Mouse (Mus musculus) lung, embryonic 16.5 days (tissue): ENCODE data around the gene Serpine1. TPM values are rescaled to one million over a fixed set of nuclear protein-coding genes. Genes with fewer than 3 reads are reported as not detected.
A peak's percentile ranks its signal among the peaks of the same experiment; 100 is the strongest.

Experiments
- ATAC-seq: fragments of 200-750 bp; cut with Nextera tagmentation; 2 replicates; pipeline ENCODE4 v1.8.0; 2017; ENCODE audit warnings: low read depth, mild to moderate bottlenecking, moderate library complexity
- H3K27ac ChIP-seq: fragments of 300-500 bp; sonication (generic); 2 replicates; pipeline ENCODE4 v1.5.1; 2014; ENCODE audit warnings: mild to moderate bottlenecking, control low read depth, low read length
- H3K27me3 ChIP-seq: fragments of 300-500 bp; sonication (generic); 2 replicates; pipeline ENCODE4 v1.6.1; 2014; ENCODE audit warnings: low read depth, low read length, mixed read lengths; ENCODE audit not compliant: control insufficient read depth, insufficient read depth
- H3K36me3 ChIP-seq: fragments of 300-500 bp; sonication (generic); 2 replicates; pipeline ENCODE4 v1.6.1; 2014; ENCODE audit warnings: low read length; ENCODE audit not compliant: control insufficient read depth, insufficient read depth
- H3K4me1 ChIP-seq: fragments of 300-500 bp; sonication (generic); replicated peaks from 2 replicates; pipeline ENCODE4 v1.6.1; 2014; ENCODE audit warnings: low read length, mixed read lengths; ENCODE audit not compliant: control insufficient read depth, insufficient read depth
- H3K4me2 ChIP-seq: fragments of 300-500 bp; sonication (generic); 2 replicates; pipeline ENCODE4 v1.6.1; 2014; ENCODE audit warnings: low read depth, low read length, control low read depth
- H3K4me3 ChIP-seq: fragments of 300-500 bp; sonication (generic); 2 replicates; pipeline ENCODE4 v1.5.1; 2014; ENCODE audit warnings: mild to moderate bottlenecking, low read length, control low read depth
- H3K9ac ChIP-seq: fragments of 300-500 bp; sonication (generic); 2 replicates; pipeline ENCODE4 v1.6.1; 2014; ENCODE audit warnings: low read length, control low read depth
- H3K9me3 ChIP-seq: fragments of 300-500 bp; sonication (generic); 2 replicates; pipeline ENCODE4 v1.6.1; 2016; ENCODE audit warnings: low read length; ENCODE audit not compliant: control insufficient read depth
- WGBS: fragments of 180-500 bp; shearing (Covaris S2); extraction: QIAGEN DNeasy Blood & Tissue Kit; methylation state at CpG from one replicate; pipeline ENCODE4 v1.1.7; 2014; 5-methylcytosine and 5-hydroxymethylcytosine counted together
- polyA plus RNA-seq: library from polyadenylated mRNA; unstranded; fragments of >200 nt; fragmentation: Nextera tagmentation; extraction: Ambion mirVana; gene quantifications from 2 replicates; pipeline ENCODE4 v1.2.1, GENCODE M21; 2015

Gene Serpine1
- polyA plus RNA-seq, 1 experiment from 2014 or later, result 0.93 TPM

DNA sequence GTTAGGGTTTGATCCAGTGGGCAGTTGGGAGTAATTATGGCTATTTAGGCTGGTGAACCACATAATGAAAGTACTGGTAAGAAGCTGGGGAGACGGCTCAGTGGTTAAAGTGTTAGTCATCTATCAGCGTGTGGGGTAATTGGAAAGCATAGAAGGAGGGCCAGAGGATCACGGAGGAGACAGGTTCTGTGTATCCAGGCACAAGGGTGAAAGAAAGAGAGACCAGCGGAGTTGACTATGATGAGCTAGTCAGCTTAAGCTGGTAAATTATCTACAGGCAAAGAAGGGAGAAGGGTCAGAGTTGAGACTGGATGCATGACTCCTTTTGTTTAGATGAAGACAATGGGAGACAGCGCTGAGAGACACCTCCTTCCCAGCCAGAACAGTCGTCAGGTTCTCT is 20.9 kb downstream of the Serpine1 start:
- H3K4me2 ChIP-seq, result no peak overlapping the region
- no peaks in the 10 kb centered on the region for H3K27me3 ChIP-seq
- H3K9ac ChIP-seq, result no peak overlapping the region
- 52% methylated on average over 6 of the region's 6 CpGs for WGBS
- H3K9me3 ChIP-seq, result no peaks in the 10 kb centered on the region
- H3K27ac ChIP-seq, result no peak overlapping the region
- H3K4me3 ChIP-seq, result no peak overlapping the region
- no peaks in the 10 kb centered on the region for H3K36me3 ChIP-seq
- ATAC-seq, result no peak
- H3K4me1 ChIP-seq, result peaks cover 3% of the 10 kb centered on the region; the same call in 1 of the 2 replicates

DNA sequence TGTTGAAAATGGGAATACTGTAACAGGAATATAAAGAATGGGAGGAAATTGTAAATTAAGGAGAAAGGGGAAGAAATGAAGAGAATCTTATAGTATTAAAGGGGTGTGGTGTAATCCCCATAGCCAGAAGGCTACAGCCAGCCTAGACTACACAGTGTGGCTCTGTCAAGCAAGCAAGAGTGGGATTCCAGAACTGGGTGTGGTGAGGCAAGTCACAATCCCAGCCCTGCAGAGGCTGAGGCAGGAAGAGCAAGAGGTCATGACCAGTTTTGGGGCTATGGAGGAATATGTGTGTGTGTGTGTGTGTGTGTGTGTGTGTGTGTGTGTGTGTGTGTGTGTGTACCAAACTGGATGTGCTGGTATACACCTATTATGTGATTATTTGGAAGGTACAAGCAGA is 25.1 kb downstream of the Serpine1 start:
- H3K36me3 ChIP-seq, result peaks cover 6% of the 10 kb centered on the region
- H3K9ac ChIP-seq, result no peak overlapping the region
- H3K4me2 ChIP-seq, result no peak overlapping the region
- peaks cover 9% of the 10 kb centered on the region for H3K4me1 ChIP-seq
- H3K4me3 ChIP-seq, result no peak overlapping the region
- H3K27me3 ChIP-seq, result no peaks in the 10 kb centered on the region
- no peaks in the 10 kb centered on the region for H3K9me3 ChIP-seq
- H3K27ac ChIP-seq, result no peak overlapping the region
- ATAC-seq, result no peak

DNA sequence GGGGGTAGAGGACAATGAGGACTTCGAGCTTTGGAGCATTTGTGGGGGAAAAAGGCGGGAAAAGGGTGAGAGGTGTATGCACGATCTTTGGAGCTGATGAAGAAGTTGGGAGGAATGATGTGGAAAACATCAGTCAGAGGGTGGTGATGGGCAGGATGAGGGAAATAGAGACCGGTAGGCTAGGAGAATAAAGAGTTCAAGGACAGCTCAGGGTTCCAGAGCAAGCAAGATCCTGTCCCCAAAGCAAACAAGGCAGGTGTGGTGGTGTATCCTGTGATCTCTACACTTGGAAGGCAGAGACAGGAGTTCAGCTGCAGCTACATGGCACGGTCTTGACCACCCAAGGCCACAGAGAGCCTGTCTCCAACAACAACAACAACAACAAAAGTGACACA is 25.7 kb downstream of the Serpine1 start:
- H3K4me1 ChIP-seq, result peaks cover 9% of the 10 kb centered on the region
- H3K27me3 ChIP-seq, result no peaks in the 10 kb centered on the region
- peak overlapping the region; percentile 81 for H3K4me2 ChIP-seq
- ATAC-seq, result no peak
- peaks cover 13% of the 10 kb centered on the region for H3K36me3 ChIP-seq
- 20% methylated on average over 5 of the region's 5 CpGs for WGBS
- no peaks in the 10 kb centered on the region for H3K9me3 ChIP-seq
- H3K27ac ChIP-seq, result no peak overlapping the region
- no peak overlapping the region for H3K9ac ChIP-seq
- peak overlapping the region; percentile 86 for H3K4me3 ChIP-seq

DNA sequence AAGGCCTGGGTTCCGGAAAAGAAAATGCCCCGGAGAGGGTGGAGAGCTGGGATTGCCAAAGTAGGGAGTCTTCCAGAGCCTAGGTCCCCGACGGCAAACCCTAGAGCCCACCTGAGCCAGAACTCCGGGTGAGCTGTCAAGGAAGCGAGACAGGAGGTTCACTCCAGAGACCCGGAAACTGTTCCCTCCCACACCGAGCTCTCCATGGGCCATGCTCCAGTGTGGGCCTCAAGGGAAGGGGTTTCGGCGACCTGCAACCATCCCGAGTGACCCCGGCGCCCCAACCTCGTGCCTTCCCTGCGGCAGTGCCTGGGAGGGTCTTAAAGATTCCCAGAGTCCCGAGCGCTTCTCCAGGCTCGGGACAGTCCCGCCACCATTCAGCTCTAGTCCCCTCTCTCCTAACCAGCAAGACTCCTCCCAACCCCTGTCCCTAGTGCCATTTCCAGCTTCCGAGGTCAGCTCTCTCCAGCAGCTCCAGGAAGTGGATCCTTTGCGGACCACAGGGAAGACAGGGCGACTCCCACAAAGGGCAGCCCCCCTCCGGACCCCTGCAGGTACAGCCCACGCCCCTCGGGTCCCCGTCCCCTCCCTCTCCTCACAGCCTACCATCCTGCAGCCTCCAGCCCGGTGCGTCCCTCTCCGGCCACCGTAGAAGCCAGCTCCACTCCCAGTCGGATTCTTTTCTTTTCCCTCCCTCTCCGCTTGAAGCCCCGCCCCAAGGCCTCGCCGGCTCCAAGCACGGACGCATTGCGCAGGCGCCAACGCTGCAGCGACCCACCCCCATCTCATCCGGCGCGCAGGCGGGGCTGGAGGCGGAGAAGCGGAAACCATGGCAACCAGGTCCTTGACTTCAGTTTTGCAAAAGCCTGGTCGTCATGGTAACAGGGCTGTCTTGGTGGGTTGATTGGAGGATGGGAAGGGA is 26.4 kb downstream of the Serpine1 start, which contains the start of gene Ap1s1:
TSS of gene Ap1s1 (minus strand) at position 734 of the 922 bp plus-strand sequence.
- Histone ChIP-seq H3K27me3 (no peaks in the 10 kb centered on the region), H3K36me3 (peaks cover 15% of the 10 kb centered on the region), H3K9ac (peak within 1 kb of the TSS; percentile 86), H3K27ac (peak within 1 kb of the TSS; percentile 74), H3K4me1 (peaks cover 9% of the 10 kb centered on the region), H3K9me3 (no peaks in the 10 kb centered on the region), H3K4me3 (peak within 1 kb of the TSS; percentile 86), H3K4me2 (peak within 1 kb of the TSS; percentile 81)
- under 1% methylated on average over 48 of the region's 48 CpGs for WGBS
- peak; percentile 94 for ATAC-seq

DNA sequence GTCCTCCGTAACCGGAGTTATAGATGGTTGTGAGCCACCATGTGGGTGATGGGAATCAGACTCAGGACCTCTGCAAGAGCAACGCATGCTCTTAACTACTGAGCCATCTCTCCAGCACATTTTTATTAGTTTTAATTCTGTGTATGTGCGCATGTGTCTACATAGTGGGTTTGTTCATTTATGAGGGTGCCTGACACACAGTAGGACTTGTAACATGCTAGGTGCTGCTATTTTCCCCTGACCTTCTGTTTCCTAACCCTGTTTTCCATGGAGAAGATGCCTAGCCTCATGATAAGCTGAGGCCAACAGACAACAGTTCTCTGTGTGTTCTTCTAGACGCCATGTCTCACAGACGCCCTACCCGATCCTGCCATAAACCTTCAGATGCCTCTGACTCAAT is 28.1 kb downstream of the Serpine1 start:
- Histone ChIP-seq H3K36me3 (peaks cover 24% of the 10 kb centered on the region), H3K4me1 (peaks cover 9% of the 10 kb centered on the region), H3K4me2 (no peak overlapping the region), H3K4me3 (no peak overlapping the region), H3K9me3 (no peaks in the 10 kb centered on the region), H3K27ac (no peak overlapping the region), H3K9ac (no peak overlapping the region), H3K27me3 (no peaks in the 10 kb centered on the region)
- no peak for ATAC-seq
- 94% methylated on average over 7 of the region's 7 CpGs for WGBS

DNA sequence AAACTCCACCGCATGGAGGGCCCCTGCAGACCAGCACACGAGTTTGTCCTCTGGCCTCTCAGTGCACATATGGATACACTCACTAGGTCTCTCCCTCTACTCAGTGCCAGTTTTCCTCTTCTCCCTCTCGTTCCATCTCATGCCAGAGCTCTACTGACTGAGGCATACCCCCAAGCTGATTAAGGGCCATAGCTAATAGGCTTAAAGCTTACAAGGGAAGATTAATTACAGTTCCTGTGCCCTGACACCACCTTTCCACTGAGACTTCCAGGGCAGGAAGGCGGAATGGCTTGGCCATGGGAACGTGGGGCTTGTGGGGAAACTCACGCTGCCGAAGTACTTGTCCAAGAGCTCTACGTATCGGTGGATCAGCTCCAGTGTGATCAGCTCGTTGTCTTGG is 30.6 kb downstream of the Serpine1 start:
- no peak overlapping the region for H3K9ac ChIP-seq
- no peaks in the 10 kb centered on the region for H3K9me3 ChIP-seq
- no peak overlapping the region for H3K4me2 ChIP-seq
- no peaks in the 10 kb centered on the region for H3K27me3 ChIP-seq
- WGBS, result 91% methylated on average over 10 of the region's 10 CpGs
- H3K36me3 ChIP-seq, result peaks cover 45% of the 10 kb centered on the region
- H3K4me1 ChIP-seq, result peaks cover 9% of the 10 kb centered on the region
- H3K27ac ChIP-seq, result no peak overlapping the region
- H3K4me3 ChIP-seq, result no peak overlapping the region
- no peak for ATAC-seq

DNA sequence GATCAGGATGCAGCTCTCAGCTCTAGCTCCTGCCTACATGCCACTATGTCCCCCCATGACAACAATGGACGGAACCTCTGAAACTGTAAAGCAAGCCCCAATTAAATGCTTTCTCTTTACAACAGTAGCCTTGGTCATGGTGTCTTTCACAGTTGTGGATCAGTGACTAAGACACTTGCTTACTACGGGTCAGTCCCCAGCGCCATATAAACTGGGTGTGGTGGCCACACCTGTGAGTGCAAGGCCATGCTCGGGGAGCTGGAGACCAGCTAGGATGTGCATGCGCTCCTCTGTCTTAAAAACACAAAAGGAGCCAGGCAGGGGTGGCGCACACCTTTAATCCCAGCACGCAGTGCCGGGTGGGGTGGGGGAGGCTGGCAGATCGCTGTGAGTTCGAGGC is 32.6 kb downstream of the Serpine1 start:
- Histone ChIP-seq H3K4me2 (no peak overlapping the region), H3K27ac (no peak overlapping the region), H3K4me3 (no peak overlapping the region), H3K27me3 (no peaks in the 10 kb centered on the region), H3K9ac (no peak overlapping the region), H3K36me3 (peaks cover 55% of the 10 kb centered on the region), H3K4me1 (no peaks in the 10 kb centered on the region), H3K9me3 (no peaks in the 10 kb centered on the region)
- no peak for ATAC-seq
- 92% methylated on average over 10 of the region's 10 CpGs for WGBS

DNA sequence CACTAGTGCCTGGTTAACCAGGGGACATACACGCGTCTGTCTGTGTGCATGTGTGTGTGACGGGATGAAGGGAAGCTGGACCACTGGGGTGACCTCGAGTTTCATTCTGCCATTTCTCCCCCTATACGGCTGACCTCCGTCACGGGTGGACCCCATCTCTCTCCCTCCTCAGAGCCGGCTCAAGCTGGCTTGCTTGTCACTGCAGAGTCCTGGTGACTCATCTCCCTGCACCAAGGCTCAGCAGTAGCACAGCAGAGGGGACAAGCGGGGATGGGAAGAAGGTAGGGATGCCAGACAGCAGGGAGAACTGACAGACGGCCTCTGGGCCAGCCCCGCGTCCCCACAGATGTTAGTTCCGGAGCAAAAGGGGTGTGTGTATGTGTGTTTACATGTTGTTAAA is 35.9 kb downstream of the Serpine1 start:
- H3K36me3 ChIP-seq, result peaks cover 41% of the 10 kb centered on the region

DNA sequence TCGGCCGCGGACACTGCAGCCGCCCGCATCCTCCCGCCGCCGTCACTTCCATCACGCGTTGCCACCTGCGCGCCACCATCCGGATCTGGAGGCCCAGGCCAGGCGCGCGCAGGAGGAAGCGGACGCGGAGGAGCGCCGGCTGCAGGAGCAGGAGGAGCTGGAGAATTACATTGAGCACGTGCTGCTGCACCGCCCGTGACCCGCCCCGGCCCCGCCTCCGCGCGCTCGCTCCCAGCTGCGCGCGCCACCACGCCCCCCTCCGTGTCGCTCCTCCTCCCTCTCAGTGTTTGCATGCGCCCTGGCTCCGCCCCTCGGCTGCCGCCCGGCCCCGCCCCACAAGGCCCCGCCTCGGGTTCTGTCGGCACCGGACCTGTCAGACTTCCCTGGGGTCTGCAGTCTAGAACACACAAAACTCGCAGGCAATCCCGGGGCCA is 39.4 kb downstream of the Serpine1 start:
- Histone ChIP-seq H3K4me1 (peaks cover 26% of the 10 kb centered on the region), H3K27ac (no peak overlapping the region), H3K9me3 (no peaks in the 10 kb centered on the region), H3K36me3 (peaks cover 21% of the 10 kb centered on the region), H3K4me3 (peak overlapping the region; percentile 43), H3K9ac (peak overlapping the region; percentile 54), H3K27me3 (peaks cover 47% of the 10 kb centered on the region), H3K4me2 (peak overlapping the region; percentile 85)
- WGBS, result under 1% methylated on average over 34 of the region's 49 CpGs
- peak; percentile 83 for ATAC-seq

More for the DNA sequence above, 35.9 kb downstream of the Serpine1 start:
- H3K4me2 ChIP-seq, result no peak overlapping the region
- H3K9me3 ChIP-seq, result no peaks in the 10 kb centered on the region
- no peak overlapping the region for H3K9ac ChIP-seq
- ATAC-seq, result no peak
- H3K27ac ChIP-seq, result no peak overlapping the region
- 81% methylated on average over 13 of the region's 13 CpGs for WGBS
- no peak overlapping the region for H3K4me3 ChIP-seq
- H3K4me1 ChIP-seq, result peaks cover 13% of the 10 kb centered on the region
- peaks cover 12% of the 10 kb centered on the region for H3K27me3 ChIP-seq
